Mouse (Mus musculus): ENCODE measurements around the gene Abca1.
A peak's percentile ranks its signal among the peaks of the same experiment; 100 is the strongest.

The Abca1 gene

GRCm38 (mm10) chr4:53150516-53150915 lies 9.2 kb downstream of the Abca1 start:
- no peak for DNase-seq (ENCODE audit: extremely low read depth, low read depth, low spot score)

GRCm38 (mm10) chr4:53149644-53150043 lies 10.1 kb downstream of the Abca1 start:
- DNase-seq (ENCODE audit: extremely low read depth, low read depth, low spot score), result no peak

GRCm38 (mm10) chr4:53148817-53149216 lies 10.9 kb downstream of the Abca1 start:
- DNase-seq (ENCODE audit: extremely low read depth, low read depth, low spot score), result no peak

- DNase-seq (ENCODE audit: extremely low read depth, low read depth, low spot score), result no peak
Measured at GRCm38 (mm10) chr4:53147454-53147853, 12.2 kb downstream of the Abca1 start.

DNA sequence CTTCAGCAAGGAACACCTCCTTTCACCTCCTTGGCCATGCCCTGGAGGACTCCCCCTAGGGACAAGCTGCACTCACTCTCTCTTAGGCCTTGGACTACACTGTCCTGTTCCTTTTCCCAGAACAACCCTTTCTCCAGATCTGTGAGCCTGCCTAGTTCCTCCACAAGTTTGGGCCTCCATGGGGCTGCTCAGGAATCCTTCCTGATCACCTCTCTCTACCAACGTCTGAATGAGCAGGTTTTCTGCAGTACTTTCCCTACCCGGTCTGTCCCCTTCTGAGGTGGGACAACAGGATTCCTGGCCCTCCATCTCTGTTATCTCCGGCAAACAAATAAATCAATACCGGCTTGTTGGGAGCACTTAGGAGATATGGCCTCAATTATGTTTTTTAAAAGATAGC lies 12.6 kb downstream of the Abca1 start:
- no peak for DNase-seq (ENCODE audit: extremely low read depth, low read depth, low spot score)

DNA sequence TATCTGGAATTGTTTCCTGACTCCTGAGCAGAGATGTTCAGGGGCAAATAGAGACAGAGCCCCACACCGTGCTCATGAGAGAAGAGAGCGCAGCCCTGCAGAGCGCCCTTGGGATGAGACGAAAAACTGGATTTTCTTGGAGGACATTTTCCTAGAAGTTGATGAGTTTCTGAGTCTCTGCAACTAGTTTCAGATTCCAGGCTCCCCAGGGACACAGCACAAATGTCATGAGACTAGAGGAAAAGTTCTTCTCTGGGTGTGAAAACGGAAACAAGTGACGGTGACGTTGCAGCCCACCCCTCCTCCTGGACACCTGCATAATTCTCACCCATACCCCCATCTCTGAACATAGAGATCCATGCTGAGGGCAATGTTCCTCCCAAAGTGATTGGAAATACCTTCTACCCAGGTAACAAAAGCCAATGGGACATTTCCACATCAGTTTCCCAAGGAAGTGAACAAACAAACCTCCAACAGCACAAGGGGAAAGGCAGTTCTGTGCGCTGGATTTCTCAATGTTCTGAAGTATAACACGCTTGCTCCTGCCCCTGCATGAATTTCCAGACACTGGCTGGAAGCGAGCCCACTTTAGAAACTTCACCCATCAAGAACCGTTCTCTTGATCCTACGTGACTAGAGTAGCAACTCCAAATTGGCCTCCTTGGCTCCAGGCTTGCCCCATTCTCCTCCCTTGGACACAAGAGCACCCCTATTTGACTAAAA lies 13.3 kb downstream of the Abca1 start:
- DNase-seq (ENCODE audit: extremely low read depth, low read depth, low spot score), result no peak

DNA sequence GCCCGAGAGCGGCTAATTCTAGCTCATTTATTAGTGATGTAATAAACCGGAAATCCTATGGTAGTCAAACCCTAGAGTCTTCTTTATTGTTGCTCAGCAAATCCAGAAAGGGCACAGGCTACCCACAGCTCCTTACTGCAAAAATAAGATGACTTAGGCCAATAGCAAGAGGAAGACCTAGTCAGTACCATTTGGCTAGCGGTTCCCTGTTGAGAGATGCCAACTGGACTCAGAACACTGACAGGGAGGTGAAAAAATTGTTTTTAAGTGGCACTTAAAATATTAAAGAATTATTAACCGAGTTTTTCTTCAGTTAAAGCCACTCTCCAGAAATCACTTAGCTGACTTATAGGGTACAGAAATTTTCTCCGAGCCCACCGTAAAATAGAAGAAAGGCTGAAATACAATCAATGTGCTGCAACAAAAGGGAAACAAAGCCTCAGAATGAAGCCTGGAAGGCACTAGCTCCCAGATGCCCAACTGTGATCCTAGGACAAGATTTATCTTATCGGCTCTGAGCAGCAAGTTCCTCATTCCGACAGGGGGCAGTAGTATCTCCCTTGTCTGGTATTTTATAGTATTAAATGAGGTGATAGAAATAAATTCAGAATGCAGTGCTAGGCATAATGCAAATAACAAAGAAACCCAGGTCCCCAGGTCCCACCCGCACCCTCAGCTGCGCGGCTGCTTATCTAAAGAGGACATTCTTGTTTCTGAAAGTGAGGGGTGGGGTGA lies 14.1 kb downstream of the Abca1 start:
- DNase-seq (ENCODE audit: extremely low read depth, low read depth, low spot score), result no peak

DNA sequence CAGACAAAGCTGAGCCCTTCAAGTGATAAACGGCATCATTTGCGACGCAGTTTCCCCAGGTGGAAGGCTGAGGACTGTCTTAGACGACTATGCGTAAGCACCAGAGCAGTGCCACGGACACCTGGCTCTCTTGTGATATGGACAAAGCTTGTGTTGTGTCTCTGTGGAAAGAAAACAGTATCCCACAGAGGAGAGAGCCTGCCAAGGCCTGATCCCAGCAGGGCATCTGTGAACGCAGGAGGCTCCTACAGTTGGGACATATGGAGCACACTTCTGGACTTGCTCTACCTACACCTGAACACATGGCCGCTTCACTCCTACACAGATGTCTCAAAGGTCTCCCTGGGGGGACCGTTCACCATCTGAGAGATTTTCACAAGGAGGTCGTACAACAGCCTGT lies 15.1 kb downstream of the Abca1 start:
- DNase-seq (ENCODE audit: extremely low read depth, low read depth, low spot score), result no peak

- no peak for DNase-seq (ENCODE audit: extremely low read depth, low read depth, low spot score)
Measured at GRCm38 (mm10) chr4:53144021-53144420, 15.7 kb downstream of the Abca1 start.

DNA sequence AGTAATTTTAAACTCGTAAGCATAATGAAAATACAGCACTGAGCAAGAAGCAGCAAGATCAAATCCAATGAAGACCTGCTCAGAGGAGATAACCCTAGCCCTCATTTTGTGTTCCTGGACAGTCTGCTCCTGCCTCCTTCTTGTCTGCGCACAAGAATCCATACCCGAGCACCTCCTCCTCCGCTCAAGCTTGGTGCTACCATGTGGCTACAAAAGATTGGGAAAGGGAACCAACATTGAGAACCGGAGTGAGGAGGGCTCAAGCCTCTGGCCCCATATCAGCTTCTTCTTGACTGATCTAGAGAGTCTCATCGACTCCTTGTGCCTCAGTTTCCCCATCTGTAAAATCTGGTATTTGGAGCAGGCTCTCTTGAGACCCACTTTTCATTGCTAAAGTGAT lies 19.0 kb downstream of the Abca1 start:
- no peak for DNase-seq (ENCODE audit: extremely low read depth, low read depth, low spot score)

DNA sequence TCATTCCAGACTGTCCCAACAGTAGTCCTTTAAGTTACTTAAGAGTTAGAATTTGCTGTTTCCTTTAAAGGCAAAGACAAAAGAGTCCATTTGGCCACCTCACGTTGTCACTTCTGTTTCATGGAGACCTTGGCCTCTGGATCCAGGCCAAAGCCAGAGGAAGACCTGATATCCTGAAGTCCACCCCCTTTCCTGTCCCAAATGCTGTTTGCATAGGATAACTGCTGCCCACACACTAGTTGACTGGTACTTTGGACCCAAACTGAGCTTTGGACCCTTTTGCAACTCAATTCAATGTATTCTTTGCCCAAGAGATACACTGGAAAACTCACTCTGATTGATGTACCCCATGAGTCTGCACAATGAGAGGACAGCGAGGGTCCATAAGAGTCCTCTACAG lies 20.2 kb downstream of the Abca1 start:
- DNase-seq (ENCODE audit: extremely low read depth, low read depth, low spot score), result no peak

GRCm38 (mm10) chr4:53138974-53139373 lies 20.7 kb downstream of the Abca1 start:
- no peak for DNase-seq (ENCODE audit: extremely low read depth, low read depth, low spot score)

GRCm38 (mm10) chr4:53137087-53137486 lies 22.6 kb downstream of the Abca1 start:
- DNase-seq (ENCODE audit: extremely low read depth, low read depth, low spot score), result no peak

GRCm38 (mm10) chr4:53134816-53135215 lies 24.9 kb downstream of the Abca1 start:
- no peak for DNase-seq (ENCODE audit: extremely low read depth, low read depth, low spot score)

DNA sequence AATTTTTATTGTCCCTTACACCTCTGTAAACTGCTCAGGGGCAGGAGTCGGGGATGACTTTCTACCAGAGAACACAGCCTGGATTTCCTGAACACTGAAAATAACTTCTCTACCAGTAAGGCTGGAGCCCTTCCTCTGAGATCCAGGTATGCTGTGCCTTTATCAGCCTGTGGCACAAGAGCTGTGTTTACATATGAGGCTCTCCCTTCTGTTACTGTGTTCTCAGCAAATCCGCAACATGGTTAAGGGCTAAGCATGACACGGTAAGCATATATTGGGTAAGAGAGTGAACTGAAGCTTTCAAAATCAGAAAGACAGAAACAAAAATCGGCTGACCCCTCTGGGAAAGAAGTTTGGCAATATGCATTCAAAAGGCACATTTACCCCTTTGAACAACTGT lies 25.7 kb downstream of the Abca1 start:
- DNase-seq (ENCODE audit: extremely low read depth, low read depth, low spot score), result no peak

GRCm38 (mm10) chr4:53131538-53131937 lies 28.2 kb downstream of the Abca1 start:
- peak; percentile 99 for DNase-seq (ENCODE audit: extremely low read depth, low read depth, low spot score)

DNA sequence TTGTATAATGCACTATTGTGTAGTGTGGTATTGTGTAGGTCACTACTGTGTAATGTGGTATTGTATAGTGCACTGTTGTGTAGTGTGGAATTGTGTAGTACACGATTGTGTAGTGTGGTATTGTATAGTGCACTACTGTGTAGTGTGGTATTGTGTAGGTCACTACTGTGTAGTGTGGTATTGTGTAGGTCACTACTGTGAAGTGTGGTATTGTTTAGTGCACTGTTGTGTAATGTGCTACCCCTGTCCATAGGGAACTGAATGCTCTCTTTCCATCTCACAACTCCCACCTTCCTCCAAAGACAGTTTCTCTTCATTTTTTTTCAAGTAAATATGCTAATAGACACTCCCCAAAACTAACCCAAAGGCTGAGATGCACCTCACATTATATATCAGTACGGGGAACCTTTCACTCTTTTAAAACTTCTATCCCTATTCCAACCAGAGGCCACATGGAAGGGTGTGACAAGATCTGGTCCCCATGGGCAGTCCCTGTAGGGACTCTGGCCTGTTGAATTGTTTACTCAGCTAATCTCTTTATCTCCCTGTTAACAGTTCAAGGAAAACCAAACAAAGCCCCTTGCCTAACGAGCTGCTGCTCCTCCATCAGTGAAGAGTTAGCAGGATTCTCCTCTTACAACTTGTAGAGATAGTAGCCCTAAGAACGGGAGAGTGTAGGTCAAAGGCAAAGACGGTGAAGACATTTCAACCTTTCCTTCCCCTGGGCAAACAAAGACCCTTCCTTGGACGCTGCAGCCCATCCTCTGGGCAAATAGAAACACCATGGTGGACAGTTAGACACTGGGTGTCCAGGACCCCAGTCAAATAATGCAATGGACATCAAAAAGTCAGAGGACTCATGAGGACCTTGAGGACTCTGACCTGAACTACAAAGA lies 28.8 kb downstream of the Abca1 start:
- no peak for DNase-seq (ENCODE audit: extremely low read depth, low read depth, low spot score)

- peak; percentile 97 for DNase-seq (ENCODE audit: extremely low read depth, low read depth, low spot score)
Measured at GRCm38 (mm10) chr4:53129716-53130301, 29.9 kb downstream of the Abca1 start.

DNA sequence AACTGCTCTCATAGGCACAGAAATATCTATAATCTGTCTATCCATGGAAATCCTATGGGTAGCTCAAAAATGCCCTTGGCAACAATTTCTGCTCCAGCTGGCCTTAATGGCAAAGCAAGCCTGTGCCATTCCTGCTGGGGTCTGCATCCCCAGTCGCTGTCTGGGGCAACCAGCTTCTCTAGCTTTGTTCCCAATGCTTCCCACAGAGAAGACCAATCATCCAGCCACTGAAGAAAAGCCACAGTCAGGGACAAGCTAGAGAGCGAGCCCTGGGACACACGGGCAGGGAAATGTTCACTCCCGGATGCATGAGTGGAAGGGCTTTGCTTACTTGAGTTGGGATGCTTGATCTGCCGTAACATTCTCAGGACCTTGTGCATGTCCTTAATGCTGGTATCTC lies 32.4 kb downstream of the Abca1 start:
- no peak for DNase-seq (ENCODE audit: extremely low read depth, low read depth, low spot score)

GRCm38 (mm10) chr4:53126794-53127193 lies 32.9 kb downstream of the Abca1 start:
- no peak for DNase-seq (ENCODE audit: extremely low read depth, low read depth, low spot score)

DNA sequence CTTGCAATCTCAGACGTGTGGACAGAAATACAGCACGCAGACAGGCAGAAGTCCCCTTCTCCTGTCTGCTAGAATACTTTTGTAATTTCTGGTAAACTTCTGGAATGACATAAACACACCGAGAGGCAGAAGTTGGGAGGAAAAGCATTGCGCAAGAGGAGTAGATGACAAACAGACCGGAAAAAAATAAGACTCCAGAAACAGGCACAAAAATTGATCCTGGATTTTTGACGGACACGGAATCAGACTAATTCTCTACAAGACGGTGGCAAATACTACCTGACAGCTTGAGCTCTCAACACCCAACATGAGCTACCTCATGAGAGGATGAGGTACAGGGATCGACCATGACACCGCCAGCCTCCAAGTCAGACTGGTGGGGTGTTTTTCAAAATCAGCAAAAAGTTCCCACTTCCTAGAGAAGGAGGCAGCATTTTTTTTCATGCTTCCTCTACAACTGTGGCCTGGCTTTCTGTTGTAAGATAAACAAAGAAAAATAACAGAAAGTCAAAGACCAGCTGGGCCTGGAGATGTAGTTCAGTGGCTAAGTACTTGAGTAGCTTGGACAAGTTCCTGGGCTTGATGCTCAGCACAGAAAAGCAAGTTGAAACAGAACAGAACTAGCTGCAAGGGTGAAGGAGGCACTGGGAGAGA lies 34.7 kb downstream of the Abca1 start:
- DNase-seq (ENCODE audit: extremely low read depth, low read depth, low spot score), result no peak
